Mouse (Mus musculus) midbrain, postnatal 0 days (tissue): ENCODE data around the gene Prkcq. TPM values are rescaled to one million over a fixed set of nuclear protein-coding genes. Genes with fewer than 3 reads are reported as not detected.

Experiments
- ATAC-seq: fragments of 200-750 bp; cut with Nextera tagmentation; 2 replicates; pipeline ENCODE4 v1.8.0; 2017; ENCODE audit warnings: moderate number of reproducible peaks, mild to moderate bottlenecking, moderate TSS enrichment, moderate library complexity; ENCODE audit not compliant: low FRiP score
- DNase-seq: peaks from one replicate; pipeline ENCODE4 v3.0.0-alpha.2; 2015; ENCODE audit warnings: low spot score
- H3K27ac ChIP-seq: fragments of 300-500 bp; sonication (generic); 2 replicates; pipeline ENCODE4 v1.5.1; 2014; ENCODE audit warnings: low read depth, mild to moderate bottlenecking, low read length, mixed read lengths
- H3K27me3 ChIP-seq: fragments of 300-500 bp; sonication (generic); 2 replicates; pipeline ENCODE4 v1.6.1; 2014; ENCODE audit warnings: low read length, control low read depth, mixed read lengths; ENCODE audit not compliant: insufficient read depth
- H3K36me3 ChIP-seq: fragments of 300-500 bp; sonication (generic); 2 replicates; pipeline ENCODE4 v1.6.1; 2014; ENCODE audit warnings: low read length, control low read depth, mixed read lengths; ENCODE audit not compliant: insufficient read depth
- H3K4me1 ChIP-seq: fragments of 300-500 bp; sonication (generic); 2 replicates; pipeline ENCODE4 v1.6.1; 2014; ENCODE audit warnings: mild to moderate bottlenecking, control low read depth, antibody characterized with exemption, low read length, mixed read lengths; ENCODE audit not compliant: insufficient read depth
- H3K4me2 ChIP-seq: fragments of 300-500 bp; sonication (generic); 2 replicates; pipeline ENCODE4 v1.6.1; 2014; ENCODE audit warnings: low read depth, mild to moderate bottlenecking, low read length, mixed read lengths; ENCODE audit not compliant: poor library complexity, severe bottlenecking
- H3K4me3 ChIP-seq: fragments of 300-500 bp; sonication (generic); 2 replicates; pipeline ENCODE4 v1.5.1; 2014; ENCODE audit warnings: low read depth, mild to moderate bottlenecking, low read length, moderate library complexity
- H3K9ac ChIP-seq: fragments of 300-500 bp; sonication (generic); replicated peaks from 2 replicates; pipeline ENCODE4 v1.6.1; 2014; ENCODE audit warnings: mild to moderate bottlenecking, low read length, moderate library complexity, mixed read lengths; ENCODE audit not compliant: poor library complexity, severe bottlenecking
- H3K9me3 ChIP-seq: fragments of 300-500 bp; sonication (generic); 2 replicates; pipeline ENCODE4 v1.6.1; 2016; ENCODE audit warnings: low read length, control low read depth
- CTCF ChIP-seq: IDR thresholded peaks from 2 replicates; pipeline ENCODE4 v1.5.1; 2016; ENCODE audit warnings: antibody characterized with exemption, mild to moderate bottlenecking
- WGBS: fragments of 180-500 bp; shearing (Covaris S2); extraction: QIAGEN DNeasy Blood & Tissue Kit; methylation state at CpG from one replicate; pipeline ENCODE4 v1.1.7; 2014; 5-methylcytosine and 5-hydroxymethylcytosine counted together
- polyA plus RNA-seq: library from polyadenylated mRNA; unstranded; fragments of >200 nt; fragmentation: Nextera tagmentation; extraction: Ambion mirVana; gene quantifications from 2 replicates; pipeline ENCODE4 v1.2.1, GENCODE M21; 2015
- total RNA-seq: library from RNA; depleted of rRNA; stranded (reverse); fragments of >200 nt; gene quantifications from 2 replicates; pipeline ENCODE4 v1.2.3, GENCODE M21; 2014

Gene Prkcq
- total and polyA plus RNA-seq, 2 experiments from 2014 or later: 7.1 to 8.2 TPM

- H3K9ac ChIP-seq: no peak overlapping the region; the same call in 1 of the 2 replicates
- no peaks in the 10 kb centered on the region for H3K9me3 ChIP-seq
- DNase-seq (peak; percentile 88), ATAC-seq (peak; percentile 90)
- H3K4me1 ChIP-seq: no peaks in the 10 kb centered on the region
- no peaks in the 10 kb centered on the region for H3K36me3 ChIP-seq
- H3K27ac ChIP-seq: no peak overlapping the region
- no peaks in the 10 kb centered on the region for H3K27me3 ChIP-seq
- peak; percentile 98 for TF ChIP-seq CTCF
- H3K4me2 ChIP-seq: peak overlapping the region; percentile 37; the same call in 1 of the 2 replicates
- WGBS: 3% methylated on average over 7 of the region's 7 CpGs
- H3K4me3 ChIP-seq: no peak overlapping the region
These were observed 116.6 kb downstream of the Prkcq start for GRCm38 (mm10) chr2:11288531-11288846.

DNA sequence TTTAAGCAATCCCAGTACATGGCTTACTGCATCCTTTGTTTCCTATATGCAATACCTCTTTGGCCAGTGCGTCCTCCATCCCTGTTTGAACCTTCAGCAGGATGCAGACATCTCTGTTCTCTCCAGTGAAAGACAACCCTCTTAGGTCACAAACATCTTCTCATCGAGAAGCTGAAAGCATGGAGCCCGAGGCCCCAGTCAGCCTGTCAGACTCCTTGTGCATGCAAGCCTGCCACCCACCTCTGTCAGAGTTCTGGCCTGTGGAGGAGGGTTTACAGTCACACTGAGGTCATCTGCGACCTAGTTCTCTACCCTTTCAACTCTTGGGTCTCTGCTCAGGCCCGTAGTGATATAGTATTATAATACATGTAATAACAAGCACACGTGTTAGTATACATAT, 119.0 kb downstream of the Prkcq start:
- no peak for ATAC-seq
- H3K9ac ChIP-seq: no peak overlapping the region
- no peaks in the 10 kb centered on the region for H3K4me1 ChIP-seq
- no peak overlapping the region for H3K27ac ChIP-seq
- no peaks in the 10 kb centered on the region for H3K9me3 ChIP-seq
- no peaks in the 10 kb centered on the region for H3K36me3 ChIP-seq
- no peak for TF ChIP-seq CTCF
- H3K4me3 ChIP-seq: no peak overlapping the region
- DNase-seq: no peak
- H3K27me3 ChIP-seq: no peaks in the 10 kb centered on the region
- no peak overlapping the region for H3K4me2 ChIP-seq
- 92% methylated on average over 6 of the region's 6 CpGs for WGBS

- WGBS: 63% methylated on average over 9 of the region's 9 CpGs
- no peaks in the 10 kb centered on the region for H3K27me3 ChIP-seq
- no peak for DNase-seq
These were observed 119.9 kb downstream of the Prkcq start for GRCm38 (mm10) chr2:11291570-11292405.

DNA sequence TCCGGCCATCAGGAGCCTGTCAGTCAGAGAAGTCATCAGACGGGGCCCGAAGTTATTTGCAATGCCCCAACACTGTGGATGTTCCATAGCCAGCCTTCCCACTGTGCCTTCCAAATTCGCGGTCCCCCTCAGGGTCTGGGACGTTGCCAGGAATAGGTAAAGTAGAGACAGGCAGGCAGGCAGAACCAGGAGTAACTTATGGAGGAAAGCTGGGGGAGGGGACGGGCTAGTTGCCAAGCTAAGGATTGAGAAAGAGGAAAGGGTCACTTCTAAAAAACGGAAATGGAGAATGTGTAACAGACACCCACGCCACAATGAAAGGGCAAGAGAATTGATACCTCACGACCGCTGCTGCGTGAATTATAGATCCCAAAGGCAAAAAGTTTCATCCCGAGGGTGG, 121.2 kb downstream of the Prkcq start:
- no peaks in the 10 kb centered on the region for H3K36me3 ChIP-seq
- H3K4me3 ChIP-seq: no peak overlapping the region
- no peak for TF ChIP-seq CTCF
- no peaks in the 10 kb centered on the region for H3K4me1 ChIP-seq
- H3K9me3 ChIP-seq: no peaks in the 10 kb centered on the region
- H3K27me3 ChIP-seq: no peaks in the 10 kb centered on the region
- WGBS: 81% methylated on average over 13 of the region's 13 CpGs
- no peak for ATAC-seq
- DNase-seq: no peak
- H3K9ac ChIP-seq: no peak overlapping the region
- H3K27ac ChIP-seq: no peak overlapping the region
- no peak overlapping the region for H3K4me2 ChIP-seq

More at GRCm38 (mm10) chr2:11291570-11292405, 119.9 kb downstream of the Prkcq start:
- Histone ChIP-seq H3K27ac (no peak overlapping the region), H3K4me1 (no peaks in the 10 kb centered on the region), H3K9ac (no peak overlapping the region), H3K4me3 (no peak overlapping the region), H3K9me3 (no peaks in the 10 kb centered on the region), H3K4me2 (no peak overlapping the region), H3K36me3 (no peaks in the 10 kb centered on the region)
- no peak for ATAC-seq
- TF ChIP-seq CTCF: no peak

- no peak for TF ChIP-seq CTCF
- H3K4me3 ChIP-seq: no peak overlapping the region
- ATAC-seq (no peak), DNase-seq (no peak)
- no peaks in the 10 kb centered on the region for H3K27me3 ChIP-seq
- no peak overlapping the region for H3K4me2 ChIP-seq
- 77% methylated on average over 5 of the region's 5 CpGs for WGBS
- H3K36me3 ChIP-seq: no peaks in the 10 kb centered on the region
- no peaks in the 10 kb centered on the region for H3K9me3 ChIP-seq
- no peaks in the 10 kb centered on the region for H3K4me1 ChIP-seq
- H3K27ac ChIP-seq: no peak overlapping the region
- H3K9ac ChIP-seq: no peak overlapping the region
These were observed 122.8 kb downstream of the Prkcq start for GRCm38 (mm10) chr2:11294643-11295191.

DNA sequence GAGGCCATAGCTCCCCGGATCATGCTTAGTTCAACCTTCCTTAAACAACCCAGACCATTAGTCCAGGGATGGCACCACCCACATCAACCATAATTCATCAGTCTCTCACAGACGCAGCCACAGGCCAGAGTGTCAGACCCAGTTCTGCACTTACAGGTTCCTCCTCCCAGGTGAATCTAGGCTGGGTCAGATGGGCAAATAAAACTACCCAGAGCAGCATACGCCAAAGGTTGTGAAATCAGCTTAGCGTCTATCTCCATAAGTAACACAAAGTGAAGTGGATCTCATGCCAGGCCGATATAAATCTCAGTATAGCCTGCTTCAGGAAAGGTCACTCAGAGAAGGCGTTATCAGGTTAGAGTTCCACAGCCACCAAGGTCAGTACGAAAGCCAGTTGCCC, 126.9 kb downstream of the Prkcq start:
- DNase-seq (no peak), ATAC-seq (no peak)
- no peak overlapping the region for H3K27ac ChIP-seq
- no peak for TF ChIP-seq CTCF
- H3K4me2 ChIP-seq: no peak overlapping the region
- WGBS: 93% methylated on average over 7 of the region's 7 CpGs
- no peaks in the 10 kb centered on the region for H3K4me1 ChIP-seq
- no peak overlapping the region for H3K4me3 ChIP-seq
- no peaks in the 10 kb centered on the region for H3K36me3 ChIP-seq
- H3K27me3 ChIP-seq: no peaks in the 10 kb centered on the region
- no peaks in the 10 kb centered on the region for H3K9me3 ChIP-seq
- H3K9ac ChIP-seq: no peak overlapping the region
